In genomic region chr3:109030817-109031216, GRCm38 (mm10) we compare ENCODE assay signal across 10 mouse cellular contexts. TPM values are rescaled to one million over a fixed set of nuclear protein-coding genes. Genes with fewer than 3 reads are reported as not detected.
DNase-seq lines count a peak whose midpoint lies in the region; ATAC-seq lines count a peak whose summit lies in the region.
"Had no signal": no experiment of that assay in that cellular context is flagged by ENCODE, and none has a peak within 500 bp of the region (broad histone marks: within the 10 kb centered on the region; RNA-seq: fewer than 3 reads in every experiment).

No protein-coding gene starts in this region.

- 0 out of 2 replicates have a peak, but pooled peaks cover 7% of the 10 kb centered on the region for H3K27me3 ChIP-seq in embryonic facial prominence, embryonic 10.5 days (replicated peaks; ENCODE audit: low read depth, poor library complexity, severe bottlenecking)
- no peaks in the 10 kb centered on the region for H3K27me3 ChIP-seq in midbrain, embryonic 14.5 days (ENCODE audit: control insufficient read depth, insufficient read depth, low read length)
- H3K27me3 ChIP-seq: neural tube, embryonic 13.5 days had no signal

- H3K4me3 ChIP-seq in embryonic facial prominence, embryonic 10.5 days: no peak overlapping the region
- no peak overlapping the region for H3K4me3 ChIP-seq in midbrain, embryonic 14.5 days (replicated peaks; ENCODE audit: low read depth, low read length)
- H3K4me3 ChIP-seq: neural tube, embryonic 13.5 days had no signal

- H3K27ac ChIP-seq in embryonic facial prominence, embryonic 10.5 days (replicated peaks): 0 out of 2 replicates have a peak overlapping the region, but pooled peaks have one; percentile 14
- H3K27ac ChIP-seq in midbrain, embryonic 14.5 days (replicated peaks; ENCODE audit: low read depth, low read length): no peak overlapping the region
- H3K27ac ChIP-seq: neural tube, embryonic 13.5 days had no signal

- H3K9me3 ChIP-seq in embryonic facial prominence, embryonic 10.5 days: 0 out of 2 replicates have a peak, but pooled peaks cover 3% of the 10 kb centered on the region
- H3K9me3 ChIP-seq in midbrain, embryonic 14.5 days (ENCODE audit: control insufficient read depth, low read length): no peaks in the 10 kb centered on the region
- H3K9me3 ChIP-seq: neural tube, embryonic 13.5 days had no signal

- H3K4me1 ChIP-seq in embryonic facial prominence, embryonic 10.5 days: peaks cover 41% of the 10 kb centered on the region
- peaks cover 7% of the 10 kb centered on the region for H3K4me1 ChIP-seq in midbrain, embryonic 14.5 days (ENCODE audit: control insufficient read depth, insufficient read depth, low read length)

- peak; percentile 26 for DNase-seq in adrenal gland, postnatal 14 days
- no peak for DNase-seq in adrenal gland, postnatal 4 days (ENCODE audit: low spot score in 2 of 2)
- no peak for DNase-seq in embryonic facial prominence, embryonic 10.5 days (ENCODE audit: low spot score)
- DNase-seq in kidney, adult 8-10 months: peak; percentile 57 to 63
- peak; percentile 72 for DNase-seq in lung, postnatal 25 days (ENCODE audit: low spot score)
- DNase-seq in yolk sac, embryonic 10.5 days (ENCODE audit: low spot score): no peak
- DNase-seq in T-cell, adult 2 months (ENCODE audit: low spot score): no peak
- no peak for DNase-seq in midbrain, embryonic 14.5 days

- no peak overlapping the region for H3K4me2 ChIP-seq in midbrain, embryonic 14.5 days (ENCODE audit: low read length)
- H3K4me2 ChIP-seq: neural tube, embryonic 13.5 days had no signal

- H3K9ac ChIP-seq in midbrain, embryonic 14.5 days (replicated peaks; ENCODE audit: low read length): no peak overlapping the region
- H3K9ac ChIP-seq: neural tube, embryonic 13.5 days had no signal

- 63% methylated on average over 6 of the region's 6 CpGs for WGBS in embryonic facial prominence, embryonic 10.5 days
- 33% methylated on average over 6 of the region's 6 CpGs for WGBS in midbrain, embryonic 14.5 days

- no peaks in the 10 kb centered on the region for H3K36me3 ChIP-seq in embryonic facial prominence, embryonic 10.5 days (replicated peaks)
- H3K36me3 ChIP-seq in midbrain, embryonic 14.5 days (ENCODE audit: control insufficient read depth, insufficient read depth, low read length): no peaks in the 10 kb centered on the region
- H3K36me3 ChIP-seq: neural tube, embryonic 13.5 days had no signal

- no peak for ATAC-seq in midbrain, embryonic 14.5 days (ENCODE audit: low FRiP score, low TSS enrichment)

RNA-seq across cellular contexts. Expression of gene Fam102b, which starts 3.4 kb away (rescaled TPM):
- 10.8 and 18.3 TPM in 2 replicates for total RNA-seq in adrenal gland, postnatal 14 days (2021)
- total RNA-seq in adrenal gland, postnatal 4 days (2021): 10 to 100 TPM; 20.7 to 22.7 TPM
- 4.6 and 5.7 TPM in 2 replicates for polyA plus RNA-seq in embryonic facial prominence, embryonic 10.5 days (2016; fragmentation: Nextera tagmentation; extraction: Ambion mirVana)
- polyA plus RNA-seq in midbrain, embryonic 14.5 days (2014; fragmentation: Nextera tagmentation; extraction: Ambion mirVana): 19.6 and 24.5 TPM in 2 replicates

RNA-seq across cellular contexts. Expression of gene Slc25a54, which starts 49.5 kb away (rescaled TPM):
- total RNA-seq in adrenal gland, postnatal 14 days (2021): not detected in 2 replicates
- total RNA-seq in adrenal gland, postnatal 4 days (2021): not detected
- not detected in 2 replicates for polyA plus RNA-seq in embryonic facial prominence, embryonic 10.5 days (2016; fragmentation: Nextera tagmentation; extraction: Ambion mirVana)
- not detected in 2 replicates for polyA plus RNA-seq in midbrain, embryonic 14.5 days (2014; fragmentation: Nextera tagmentation; extraction: Ambion mirVana)
- total RNA-seq: layer of hippocampus, postnatal 25 days had no signal
- polyA plus RNA-seq: neural tube, embryonic 13.5 days had no signal

Comparison
In these comparisons a context has a peak if more than half of its experiments do, and no peak if none do; other contexts are left out.
1. DNase-seq: peak in adrenal gland, postnatal 14 days (single experiment), kidney, adult 8-10 months (2 of 2) and lung, postnatal 25 days (single experiment); none in adrenal gland, postnatal 4 days (0 of 2), embryonic facial prominence, embryonic 10.5 days (single experiment), yolk sac, embryonic 10.5 days (single experiment), T-cell, adult 2 months (single experiment) and midbrain, embryonic 14.5 days (single experiment).